Mouse (Mus musculus) macrophage (primary cell): Measurements from ENCODE around the gene Polr3c. TPM values are rescaled to one million over a fixed set of nuclear protein-coding genes. Genes with fewer than 3 reads are reported as not detected.
"Not testable (repeated sequence)": the region's sequence is repeated elsewhere in the genome, so short reads cannot be mapped to it uniquely, and the experiment has no call there.

Experiments used
- H3K27ac ChIP-seq: fragments of 350-480 bp; formaldehyde crosslinking; 2 replicates; pipeline ENCODE4 v1.9.0; 2021
- H3K36me3 ChIP-seq: fragments of 350-480 bp; formaldehyde crosslinking; 2 replicates; pipeline ENCODE4 v1.9.0; 2021; ENCODE audit errors: inconsistent target
- H3K4me3 ChIP-seq: fragments of 350-480 bp; formaldehyde crosslinking; 2 replicates; pipeline ENCODE4 v1.9.0; 2021; ENCODE audit errors: inconsistent target
- H3K79me2 ChIP-seq: fragments of 350-480 bp; formaldehyde crosslinking; 2 replicates; pipeline ENCODE4 v1.9.0; 2021; ENCODE audit errors: inconsistent target
- WGBS: methylation state at CpG from one replicate; pipeline ENCODE4 v1.1.7; 2026; ENCODE audit warnings: inconsistent platforms; ENCODE audit not compliant: missing documents; 5-methylcytosine and 5-hydroxymethylcytosine counted together
- polyA plus RNA-seq: library from polyadenylated mRNA; stranded (reverse); fragments of 250-400 nt; gene quantifications from 3 replicates; pipeline ENCODE4 v1.2.4, GENCODE M21; 2018; ENCODE audit warnings: inconsistent platforms
- total RNA-seq, 78 experiments: library from RNA; depleted of rRNA; stranded (reverse); fragments of 250-400 nt; gene quantifications; 1 replicate in 9 of 78; 2 replicates in 24 of 78; 3 replicates in 43 of 78; 4 replicates in 2 of 78; pipeline ENCODE4 v1.2.4; 2018; ENCODE audit warnings: inconsistent platforms in 56 of 78

The Polr3c gene
- 100 to 1,000 TPM in 3 of 26 experiments, 10 to 100 TPM in 23; 37.0 to 166 (median 81.2) TPM for total RNA-seq (2018; cell fraction: chromatin; rRNA removed)
- total RNA-seq (2018; cell fraction: cytosol; rRNA removed), result 10 to 100 TPM; 22.4 to 52.3 (median 39.1) TPM
- total RNA-seq (2018; cell fraction: nucleus; rRNA removed), result 100 to 1,000 TPM in 1 of 26 experiments, 10 to 100 TPM in 25; 34.1 to 161 (median 53.5) TPM
- 25.2 to 36.6 TPM (median 28.8 TPM) in 3 replicates for polyA plus RNA-seq

- peaks cover 80% of the 10 kb centered on the region for H3K79me2 ChIP-seq
- H3K36me3 ChIP-seq, result peaks cover 16% of the 10 kb centered on the region
- H3K27ac ChIP-seq, result peak within 1 kb of the TSS; percentile 91
- under 1% methylated on average over 52 of the region's 52 CpGs for WGBS
- H3K4me3 ChIP-seq, result peak within 1 kb of the TSS; percentile 97
Observed at GRCm38 (mm10) chr3:96727343-96727827, at the start of gene Polr3c, which contains the start of gene Rnf115. Gene Polr3c (minus strand): TSS chr3:96727628. Gene Rnf115 (plus strand): TSS chr3:96727664.

GRCm38 (mm10) chr3:96777120-96777519, 49.7 kb upstream of the Polr3c start:
- Histone ChIP-seq H3K36me3 (peaks cover 34% of the 10 kb centered on the region), H3K79me2 (peaks cover 92% of the 10 kb centered on the region), H3K4me3 (no peak overlapping the region), H3K27ac (no peak overlapping the region)
- WGBS, result 90% methylated on average over 3 of the region's 3 CpGs

- Histone ChIP-seq H3K36me3 (peaks cover 28% of the 10 kb centered on the region), H3K79me2 (peaks cover 91% of the 10 kb centered on the region), H3K4me3 (no peak overlapping the region), H3K27ac (no peak overlapping the region)
- WGBS, result 64% methylated on average over 1 of the region's 1 CpGs
Observed at GRCm38 (mm10) chr3:96772949-96773348, 45.5 kb upstream of the Polr3c start.

GRCm38 (mm10) chr3:96769971-96770370, 42.5 kb upstream of the Polr3c start:
- WGBS, result 65% methylated on average over 4 of the region's 5 CpGs
- Histone ChIP-seq H3K4me3 (no peak overlapping the region), H3K36me3 (peaks cover 6% of the 10 kb centered on the region; the same call in 1 of the 2 replicates), H3K27ac (peak overlapping the region; percentile 13; the same call in 1 of the 2 replicates), H3K79me2 (peaks cover 94% of the 10 kb centered on the region)

- Histone ChIP-seq H3K79me2 (peaks cover 98% of the 10 kb centered on the region), H3K4me3 (no peak overlapping the region), H3K36me3 (peaks cover 5% of the 10 kb centered on the region; the same call in 1 of the 2 replicates), H3K27ac (no peak overlapping the region)
- WGBS, result 22% methylated on average over 1 of the region's 1 CpGs
Observed at GRCm38 (mm10) chr3:96764528-96764927, 37.1 kb upstream of the Polr3c start.

GRCm38 (mm10) chr3:96759695-96760094, 32.3 kb upstream of the Polr3c start:
- WGBS, result 0% methylated on average over 3 of the region's 4 CpGs
- peak overlapping the region; percentile 48 for H3K27ac ChIP-seq
- peaks cover 96% of the 10 kb centered on the region for H3K79me2 ChIP-seq
- peaks cover 17% of the 10 kb centered on the region; the same call in 1 of the 2 replicates for H3K36me3 ChIP-seq
- H3K4me3 ChIP-seq, result no peak overlapping the region

GRCm38 (mm10) chr3:96757691-96758090, 30.3 kb upstream of the Polr3c start:
- 93% methylated on average over 6 of the region's 7 CpGs for WGBS
- H3K79me2 ChIP-seq, result peaks cover 95% of the 10 kb centered on the region

GRCm38 (mm10) chr3:96755935-96756334, 28.5 kb upstream of the Polr3c start:
- H3K79me2 ChIP-seq, result peaks cover 90% of the 10 kb centered on the region
- WGBS, result 85% methylated on average over 1 of the region's 1 CpGs
- H3K36me3 ChIP-seq, result 0 out of 2 replicates have a peak, but pooled peaks cover 13% of the 10 kb centered on the region
- H3K4me3 ChIP-seq, result no peak overlapping the region
- no peak overlapping the region for H3K27ac ChIP-seq

More at GRCm38 (mm10) chr3:96757691-96758090, 30.3 kb upstream of the Polr3c start:
- Histone ChIP-seq H3K27ac (no peak overlapping the region), H3K36me3 (peaks cover 13% of the 10 kb centered on the region; the same call in 1 of the 2 replicates), H3K4me3 (no peak overlapping the region)

GRCm38 (mm10) chr3:96746829-96747228, 19.4 kb upstream of the Polr3c start:
- Histone ChIP-seq H3K4me3 (no peak overlapping the region), H3K79me2 (peaks cover 93% of the 10 kb centered on the region), H3K36me3 (peaks cover 6% of the 10 kb centered on the region; the same call in 1 of the 2 replicates), H3K27ac (no peak overlapping the region)
- WGBS, result 6% methylated on average over 1 of the region's 1 CpGs

- Histone ChIP-seq H3K79me2 (peaks cover 100% of the 10 kb centered on the region), H3K27ac (peak overlapping the region; percentile 8; the same call in 1 of the 2 replicates), H3K4me3 (no peak overlapping the region), H3K36me3 (peaks cover 6% of the 10 kb centered on the region; the same call in 1 of the 2 replicates)
- 27% methylated on average over 3 of the region's 3 CpGs for WGBS
Observed at GRCm38 (mm10) chr3:96744348-96744747, 16.9 kb upstream of the Polr3c start.

GRCm38 (mm10) chr3:96740279-96740678, 12.9 kb upstream of the Polr3c start:
- H3K36me3 ChIP-seq, H3K4me3 ChIP-seq, H3K27ac ChIP-seq: not testable (repeated sequence)
- peaks cover 100% of the 10 kb centered on the region for H3K79me2 ChIP-seq

GRCm38 (mm10) chr3:96737995-96738394, 10.6 kb upstream of the Polr3c start:
- no peak overlapping the region for H3K4me3 ChIP-seq
- WGBS, result 100% methylated on average over 1 of the region's 1 CpGs
- no peak overlapping the region for H3K27ac ChIP-seq
- H3K79me2 ChIP-seq, result peaks cover 100% of the 10 kb centered on the region
- H3K36me3 ChIP-seq, result no peaks in the 10 kb centered on the region

- no peak overlapping the region for H3K27ac ChIP-seq
- no peaks in the 10 kb centered on the region for H3K36me3 ChIP-seq
- 100% methylated on average over 1 of the region's 1 CpGs for WGBS
- H3K79me2 ChIP-seq, result peaks cover 100% of the 10 kb centered on the region
- H3K4me3 ChIP-seq, result no peak overlapping the region
Observed at GRCm38 (mm10) chr3:96737013-96737740, 9.7 kb upstream of the Polr3c start.

- 94% methylated on average over 2 of the region's 2 CpGs for WGBS
- Histone ChIP-seq H3K27ac (no peak overlapping the region), H3K36me3 (no peaks in the 10 kb centered on the region), H3K79me2 (peaks cover 100% of the 10 kb centered on the region), H3K4me3 (no peak overlapping the region)
Observed at GRCm38 (mm10) chr3:96735200-96735599, 7.8 kb upstream of the Polr3c start.

GRCm38 (mm10) chr3:96733984-96734383, 6.6 kb upstream of the Polr3c start:
- 100% methylated on average over 1 of the region's 1 CpGs for whole genome bisulfite sequencing
- H3K79me2 ChIP-seq, result peaks cover 100% of the 10 kb centered on the region
- H3K36me3 ChIP-seq, result no peaks in the 10 kb centered on the region
- H3K27ac ChIP-seq, result no peak overlapping the region
- H3K4me3 ChIP-seq, result no peak overlapping the region
